Mouse (Mus musculus) G1E-ER4 (cell line): ENCODE data around the gene Adap1. TPM values are rescaled to one million over a fixed set of nuclear protein-coding genes. Genes with fewer than 3 reads are reported as not detected.

Experiments
- GATA1 ChIP-seq: IDR thresholded peaks from one replicate; pipeline ENCODE4 v1.8.0; 2012; ENCODE audit warnings: low read length, inconsistent platforms
- polyA plus RNA-seq: library from polyadenylated mRNA; stranded (reverse); fragments of >175 nt; gene quantifications from 2 replicates; pipeline ENCODE4 v1.2.3, GENCODE M21; 2012

Adap1 gene
- polyA plus RNA-seq, 1 experiment: 0.06 TPM

GRCm38 (mm10) chr5:139331742-139332141, 6.3 kb upstream of the Adap1 start:
- no peak for TF ChIP-seq GATA1

DNA sequence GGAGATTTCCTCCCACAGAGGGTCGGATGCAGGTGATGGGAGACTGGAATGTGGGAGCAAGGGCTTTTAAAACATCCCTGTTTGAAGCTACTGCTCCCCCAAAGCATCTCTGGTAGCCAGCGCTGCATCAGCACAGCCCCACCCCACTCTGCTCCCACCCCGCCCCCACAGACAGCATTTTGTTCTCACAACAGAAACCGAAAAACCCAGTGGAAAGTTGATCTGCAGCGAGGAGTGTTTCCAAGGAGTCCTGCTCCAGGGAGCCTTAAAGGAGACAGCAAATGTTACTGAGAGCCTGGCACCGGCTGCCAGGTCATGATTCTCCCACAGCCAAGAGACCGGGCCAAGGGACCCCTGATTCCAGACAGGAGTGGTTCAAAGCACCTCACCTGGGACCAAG, 5.3 kb upstream of the Adap1 start:
- no peak for TF ChIP-seq GATA1

DNA sequence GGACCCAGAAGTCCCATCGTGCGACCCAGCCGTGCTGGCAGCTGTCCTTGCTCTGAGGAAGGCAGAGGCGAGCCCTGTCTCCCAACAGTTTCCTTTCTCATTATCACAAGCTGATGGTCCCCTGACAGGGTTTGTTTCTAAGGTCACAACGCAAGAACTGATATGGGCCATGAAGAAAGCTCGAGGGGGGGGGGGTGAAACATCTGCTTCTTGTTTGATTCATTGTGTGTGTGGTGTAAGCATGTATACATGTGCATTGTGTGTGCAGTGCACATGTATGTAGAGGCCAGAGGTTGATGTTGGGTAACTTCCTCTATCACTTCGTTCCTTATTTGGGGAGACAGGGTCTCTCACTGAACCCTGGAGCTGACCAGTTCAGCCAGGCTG, 2.2 kb upstream of the Adap1 start:
- no peak for TF ChIP-seq GATA1

- no peak for TF ChIP-seq GATA1
Measured at GRCm38 (mm10) chr5:139326986-139327633, 1.7 kb upstream of the Adap1 start.

DNA sequence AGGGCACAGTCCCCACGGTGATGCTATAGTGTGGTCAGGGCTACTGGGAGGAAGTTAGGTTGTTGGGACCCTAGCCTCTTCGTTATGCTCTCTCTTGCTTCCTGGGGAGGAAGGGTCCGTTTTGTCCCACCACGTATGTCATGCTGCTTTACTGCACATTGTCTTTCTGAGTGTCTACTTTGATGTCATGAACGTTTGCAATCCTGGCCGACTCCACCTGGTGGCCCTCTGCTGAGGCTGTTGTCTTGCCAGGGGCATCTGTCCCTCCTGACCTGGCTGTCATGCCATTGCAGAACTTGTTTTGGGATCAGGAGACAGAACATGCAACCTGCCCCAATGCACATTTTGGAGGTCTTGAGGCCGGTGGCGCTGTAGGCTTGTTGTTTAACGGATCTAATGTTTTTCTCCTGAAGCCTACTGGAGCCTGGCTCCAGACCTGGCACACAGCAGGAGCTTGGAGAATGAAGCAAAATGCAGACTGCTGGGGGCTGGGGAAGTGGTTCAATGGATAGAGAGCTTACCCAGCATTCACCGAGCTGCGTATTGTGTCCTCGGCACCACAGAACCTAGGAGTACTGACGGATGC, 782 bp upstream of the Adap1 start:
- TF ChIP-seq GATA1: no peak

DNA sequence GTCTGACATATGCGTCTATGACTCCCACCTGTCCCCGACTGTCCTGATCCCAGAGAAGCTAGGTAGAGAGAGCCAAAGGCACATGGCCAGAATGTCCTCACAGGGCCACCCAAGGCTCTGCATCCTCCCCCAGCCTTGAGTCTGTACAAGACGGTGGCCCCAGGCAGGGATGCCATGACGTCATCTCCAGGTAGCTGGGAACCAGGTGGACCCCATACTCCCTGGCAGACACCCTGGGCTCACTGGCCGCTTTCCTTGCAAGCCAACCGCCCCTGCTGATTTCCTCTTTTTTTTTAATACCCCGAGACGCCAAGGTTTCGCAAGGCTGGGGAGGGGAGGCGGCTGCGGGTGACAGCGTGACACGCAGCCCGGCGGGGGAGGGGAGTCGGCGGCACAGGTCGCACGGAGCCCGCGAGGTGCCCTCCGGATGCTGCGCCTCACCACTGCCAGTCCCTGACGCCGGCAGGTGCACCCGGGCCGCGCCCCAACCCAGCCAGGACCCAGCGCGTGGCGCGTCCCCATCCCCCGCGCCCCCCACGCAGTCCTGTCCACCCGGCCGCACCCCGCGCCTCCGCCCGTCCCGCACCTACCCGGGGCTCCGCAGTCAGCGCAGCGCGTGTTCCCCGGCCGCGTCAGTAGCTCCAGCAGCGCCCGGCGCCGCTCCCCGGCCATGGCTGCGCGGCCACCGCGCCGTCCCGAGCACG, 579 bp downstream of the Adap1 start:
- no peak for TF ChIP-seq GATA1

GRCm38 (mm10) chr5:139324045-139324491, 1.4 kb downstream of the Adap1 start:
- no peak for TF ChIP-seq GATA1

DNA sequence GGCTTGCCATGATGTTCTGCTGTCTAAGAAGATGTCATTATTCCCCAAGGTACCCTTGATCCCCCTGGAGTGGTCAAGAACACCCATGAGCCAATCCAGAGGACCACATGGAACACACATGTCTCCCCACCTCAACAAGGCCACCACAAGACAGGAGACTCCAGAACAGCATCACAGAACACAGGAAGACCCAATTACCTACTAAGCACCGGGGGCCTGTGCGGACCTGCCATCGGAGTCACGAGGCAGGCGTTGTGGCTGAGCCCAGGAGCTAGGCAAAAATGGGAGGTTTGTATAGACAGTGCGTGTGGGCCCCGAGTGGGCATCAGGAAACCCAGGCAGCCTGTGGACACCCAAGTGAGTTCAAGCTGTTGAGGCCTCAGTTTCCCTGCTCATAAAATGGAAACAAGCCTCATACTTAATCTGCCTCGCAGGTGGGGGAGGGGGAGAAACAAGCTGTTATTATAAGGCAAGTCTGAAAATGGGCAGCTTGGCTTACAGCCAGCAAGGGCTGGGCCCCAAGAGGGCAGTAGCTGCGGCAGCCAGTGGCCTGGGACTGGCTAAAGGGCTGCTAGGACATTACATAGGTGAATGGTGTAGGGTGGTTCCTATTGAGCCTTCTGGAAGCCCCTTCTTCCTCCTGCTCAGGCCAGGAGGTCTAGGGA, 2.0 kb downstream of the Adap1 start:
- TF ChIP-seq GATA1: no peak

DNA sequence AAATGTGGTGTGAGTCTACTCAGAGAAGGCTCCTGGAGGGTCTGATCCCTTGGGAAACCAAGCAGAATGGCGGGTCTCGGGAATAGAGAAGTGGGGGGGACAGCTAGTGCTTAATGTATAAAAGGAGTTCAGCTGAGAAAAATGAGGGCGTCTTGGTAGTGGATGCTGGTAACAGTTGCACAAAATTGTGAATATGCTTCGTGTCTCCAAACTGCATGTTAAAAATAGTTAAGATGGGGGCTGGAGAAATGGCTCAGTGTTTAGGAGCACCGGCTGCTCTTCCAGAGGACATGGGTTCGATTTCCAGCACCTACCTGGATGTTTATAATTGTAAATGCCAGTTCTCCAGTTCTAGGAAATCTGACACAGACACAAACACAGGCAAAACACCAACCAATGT, 4.1 kb downstream of the Adap1 start:
- TF ChIP-seq GATA1: no peak

DNA sequence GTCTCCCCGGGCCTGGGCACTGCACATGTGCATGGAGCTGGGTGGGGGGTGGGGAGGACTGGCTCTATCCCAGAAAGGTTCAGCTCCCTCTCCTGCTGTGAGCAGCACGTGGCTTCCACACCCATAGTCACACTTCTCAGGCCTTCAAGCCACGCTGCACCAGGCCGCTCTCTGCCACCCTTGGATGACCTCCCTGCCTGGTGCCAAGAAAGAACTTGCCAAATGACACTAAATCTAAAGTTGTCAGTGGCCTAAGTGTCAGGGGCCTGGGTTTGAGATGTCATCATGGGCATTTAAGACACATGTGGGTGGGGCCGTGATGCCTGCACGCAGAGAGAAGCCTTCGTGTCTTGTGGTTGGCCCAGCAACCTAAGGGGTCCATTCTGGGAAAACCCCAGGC, 5.0 kb downstream of the Adap1 start:
- no peak for TF ChIP-seq GATA1

DNA sequence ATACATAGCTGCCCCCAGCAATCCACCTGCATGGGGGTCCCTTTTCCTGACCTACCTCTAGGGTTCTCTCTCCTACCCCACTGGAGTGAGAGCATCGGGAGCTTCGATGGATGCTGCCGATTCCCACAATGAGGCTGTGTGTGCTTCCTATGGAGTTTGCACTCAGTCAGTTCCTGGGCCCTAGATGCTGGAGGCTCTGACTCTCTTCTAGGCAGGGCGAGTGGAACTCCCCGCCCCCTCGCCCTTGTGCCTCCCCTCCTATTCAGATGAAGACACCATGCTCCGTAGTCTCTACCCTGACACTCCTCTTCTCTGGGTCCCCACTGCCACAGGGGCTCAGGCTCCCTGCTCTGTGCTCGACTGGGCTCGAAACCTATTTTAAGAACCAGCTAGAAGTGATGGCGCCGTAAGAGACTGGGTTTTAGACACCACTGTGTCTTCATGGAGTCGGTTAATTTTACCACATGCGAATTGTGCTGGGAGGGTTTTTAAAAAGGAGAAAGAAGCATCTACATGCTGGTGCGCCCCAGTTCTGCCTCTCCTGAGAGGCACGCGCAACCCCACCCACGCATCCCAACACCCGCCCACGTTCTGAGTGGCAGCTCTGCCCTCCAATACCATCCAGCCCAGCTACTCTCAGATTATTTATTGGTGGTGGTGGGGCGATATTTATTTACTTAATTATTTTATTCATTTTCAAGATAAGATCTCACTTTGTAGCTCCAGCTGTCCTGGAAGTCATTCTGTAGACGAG, 7.5 kb downstream of the Adap1 start:
- no peak for TF ChIP-seq GATA1

- no peak for TF ChIP-seq GATA1
Measured at GRCm38 (mm10) chr5:139316982-139317675, 8.3 kb downstream of the Adap1 start.

- no peak for TF ChIP-seq GATA1
Measured at GRCm38 (mm10) chr5:139314941-139315642, 10.3 kb downstream of the Adap1 start.

- no peak for TF ChIP-seq GATA1
Measured at GRCm38 (mm10) chr5:139313536-139313935, 11.9 kb downstream of the Adap1 start.

DNA sequence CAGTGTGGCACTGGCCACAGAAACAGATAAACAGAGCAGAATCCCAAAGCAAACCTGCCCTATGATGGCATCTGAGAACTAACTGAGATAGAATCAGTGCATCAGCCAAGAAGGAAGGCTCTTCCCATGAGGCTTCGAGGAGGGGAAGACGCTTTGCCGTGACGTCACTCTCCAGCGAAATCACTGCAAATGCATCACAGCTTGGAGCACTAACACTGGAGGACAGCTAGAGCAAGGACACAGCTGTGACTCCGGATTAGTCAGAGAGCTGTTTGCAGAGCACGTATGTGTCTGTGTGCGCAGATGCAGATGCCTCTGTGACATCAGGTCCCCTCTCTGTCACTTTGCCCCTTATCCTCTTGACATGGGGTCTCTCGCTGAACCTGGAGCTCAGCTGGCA, 13.6 kb downstream of the Adap1 start:
- no peak for TF ChIP-seq GATA1
